Mouse (Mus musculus): ENCODE results near the gene Gm20671. TPM values are rescaled to one million over a fixed set of nuclear protein-coding genes. Genes with fewer than 3 reads are reported as not detected.
A peak's percentile ranks its signal among the peaks of the same experiment; 100 is the strongest.
"Not testable (repeated sequence)": the region's sequence is repeated elsewhere in the genome, so short reads cannot be mapped to it uniquely, and the experiment has no call there.

Gene Gm20671
- not detected for total RNA-seq (2021)
- long read RNA-seq, experiment 1, partial matches to known transcripts = 2 of 15 reads
- long read RNA-seq, experiment 1, other reads (novel, unspliced or antisense) = 13 of 15 reads
- long read RNA-seq, experiment 2, partial matches to known transcripts = 0 of 8 reads
- long read RNA-seq, experiment 2, other reads (novel, unspliced or antisense) = 8 of 8 reads

DNA sequence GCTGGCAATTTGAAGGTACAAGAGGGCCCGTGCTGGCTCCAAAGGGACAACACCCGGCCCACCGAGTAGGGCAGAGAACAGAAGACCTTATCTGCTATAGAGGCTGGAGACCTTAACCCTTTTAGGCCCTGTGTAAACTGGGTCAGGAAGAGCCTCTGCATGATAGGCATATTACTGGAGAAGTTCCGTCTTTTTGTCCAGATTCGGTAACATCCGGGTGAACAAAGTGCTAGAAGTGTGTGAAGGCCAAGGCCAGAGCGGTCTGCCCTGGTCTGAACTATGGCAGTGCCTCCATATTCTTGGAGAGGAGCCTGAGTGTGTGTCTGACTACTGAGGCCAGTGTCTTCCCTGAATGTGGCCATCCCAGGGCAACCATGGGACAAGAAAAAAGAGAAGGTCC lies at the start of gene Gm20671:
Gene Gm20671, minus strand, starts transcription at position 101 of the 400 bp plus-strand sequence.
- no peak for DNase-seq (ENCODE audit: low spot score in 2 of 2)

DNA sequence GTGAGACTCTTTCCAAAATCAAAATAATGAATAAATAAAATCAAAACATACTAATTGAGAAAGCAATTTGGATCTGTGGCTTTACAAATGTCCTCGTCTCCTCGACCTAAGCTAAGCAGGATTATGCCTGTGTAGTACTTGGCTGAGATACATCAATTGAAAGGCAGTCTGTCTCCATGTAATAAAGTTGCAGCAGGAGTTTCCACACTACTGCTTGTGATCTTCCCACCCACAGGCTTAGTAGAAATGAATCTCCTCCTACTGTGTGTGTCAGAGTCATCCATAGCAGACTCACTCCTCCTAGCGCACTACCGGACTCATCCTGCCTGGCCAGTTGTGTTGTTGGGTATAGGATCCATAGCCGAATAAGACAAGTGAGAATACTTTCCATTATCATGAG lies 45.4 kb upstream of the Gm20671 start:
- DNase-seq (ENCODE audit: low spot score in 2 of 2) = no peak

DNA sequence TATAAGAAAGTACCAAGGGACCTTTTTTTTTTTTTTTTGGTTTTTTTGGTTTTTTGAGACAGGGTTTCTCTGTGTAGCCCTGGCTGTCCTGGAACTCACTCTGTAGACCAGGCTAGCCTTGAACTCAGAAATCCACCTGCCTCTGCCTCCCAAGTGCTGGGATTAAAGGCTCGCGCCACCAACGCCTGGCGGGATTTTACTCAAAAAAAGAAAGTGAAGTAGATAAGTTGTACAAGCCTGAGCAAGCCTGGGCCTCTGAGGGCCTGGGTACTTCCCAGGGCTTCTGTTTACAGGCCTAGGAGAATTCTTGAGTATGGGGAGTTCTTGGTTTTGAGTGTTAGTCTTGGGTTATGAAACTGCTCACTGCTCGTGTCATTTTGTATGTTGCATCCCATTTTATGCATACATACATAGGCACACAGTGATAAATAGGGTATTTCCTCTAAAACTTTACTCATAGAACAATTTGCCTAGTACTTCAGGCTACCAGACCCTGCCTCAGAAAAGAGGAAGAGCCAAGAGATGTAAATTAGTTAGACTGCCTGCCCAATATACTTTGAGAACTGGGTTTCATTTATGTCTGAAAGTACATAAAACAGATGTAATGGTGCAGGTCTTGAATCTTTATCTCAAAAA lies 42.6 kb upstream of the Gm20671 start:
- no peak for DNase-seq (ENCODE audit: low spot score in 2 of 2)

DNA sequence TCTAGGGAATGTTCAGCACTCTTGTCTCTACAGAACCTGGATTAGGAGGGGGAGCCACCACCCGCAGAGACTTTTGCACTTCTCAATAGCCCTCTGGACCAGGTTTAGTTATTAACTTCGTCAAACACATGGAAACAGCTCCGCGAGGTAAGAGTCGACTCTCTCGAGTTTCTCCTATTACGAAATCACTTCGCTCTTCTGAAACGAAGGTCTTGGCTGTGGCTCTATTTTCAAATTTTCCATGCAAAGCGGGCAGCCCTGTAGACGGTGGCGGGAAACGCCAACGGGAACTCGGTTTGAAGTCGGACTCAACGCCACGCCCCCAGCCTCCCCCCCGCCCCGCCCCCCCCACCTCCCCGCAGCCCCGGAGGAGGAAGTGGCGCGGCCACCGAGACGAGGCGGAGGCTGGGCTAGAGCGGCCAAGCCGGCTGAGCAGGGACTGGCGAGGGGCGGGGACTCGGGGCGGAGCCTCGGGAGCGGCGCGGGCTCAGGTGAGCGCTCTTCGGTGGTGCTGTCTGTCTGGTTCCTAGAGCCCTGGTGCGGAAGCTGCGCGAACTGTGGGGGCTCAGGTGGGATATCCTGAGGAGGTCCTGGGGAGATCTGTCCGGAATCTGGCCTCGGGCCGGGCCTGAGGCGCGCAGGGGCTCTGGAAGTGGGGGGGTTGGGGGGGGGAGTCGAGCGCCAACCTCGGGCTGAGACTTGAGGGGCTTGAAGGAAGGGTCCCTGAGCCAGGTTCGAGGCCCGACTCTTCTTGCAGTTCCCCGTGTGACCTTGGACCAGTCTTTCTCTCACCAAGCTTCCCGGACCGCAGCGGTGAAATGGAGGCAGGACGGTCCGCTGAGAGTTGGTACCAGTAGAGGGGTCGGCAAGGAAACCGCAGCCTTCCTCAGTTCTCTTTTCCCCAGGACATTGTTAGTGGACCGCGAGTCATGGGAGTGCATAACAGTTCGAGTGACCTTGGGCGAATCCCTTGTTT lies 36.6 kb upstream of the Gm20671 start, which contains the start of gene Depdc5:
Gene Depdc5, plus strand, starts transcription at position 449 of the 976 bp plus-strand sequence.
- peak; percentile 86 to 91 for DNase-seq (ENCODE audit: low spot score in 2 of 2)

DNA sequence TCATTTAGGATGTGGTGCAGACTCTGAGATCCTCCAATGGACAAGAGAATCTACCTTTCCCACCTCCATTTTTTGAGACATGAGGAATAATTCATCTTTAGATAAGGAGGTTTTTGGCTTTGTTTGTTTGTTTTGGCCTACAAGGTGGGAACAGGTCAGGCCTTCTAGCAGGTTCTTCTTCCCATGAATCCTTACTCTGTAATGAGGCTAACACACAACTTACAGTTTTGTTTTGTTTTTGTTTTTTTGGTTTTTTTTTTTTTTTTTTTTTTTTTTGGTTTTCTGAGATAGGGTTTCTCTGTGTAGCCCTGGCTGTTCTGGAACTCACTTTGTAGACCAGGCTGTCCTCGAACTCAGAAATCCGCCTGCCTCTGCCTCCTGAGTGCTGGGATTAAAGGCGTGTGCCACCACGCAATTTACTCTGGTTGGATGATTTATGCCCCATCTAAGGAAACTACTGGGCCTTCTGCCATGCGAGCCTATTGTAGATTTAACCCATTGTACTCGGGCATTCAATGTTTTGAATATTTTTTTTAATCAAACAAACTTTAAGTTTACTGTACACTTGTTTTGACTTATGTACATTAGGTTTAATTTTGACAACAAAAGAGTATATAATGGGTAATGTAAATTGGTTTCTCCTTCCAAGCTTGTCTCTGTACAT lies 35.7 kb upstream of the Gm20671 start:
- DNase-seq (ENCODE audit: low spot score in 2 of 2) = no peak

DNA sequence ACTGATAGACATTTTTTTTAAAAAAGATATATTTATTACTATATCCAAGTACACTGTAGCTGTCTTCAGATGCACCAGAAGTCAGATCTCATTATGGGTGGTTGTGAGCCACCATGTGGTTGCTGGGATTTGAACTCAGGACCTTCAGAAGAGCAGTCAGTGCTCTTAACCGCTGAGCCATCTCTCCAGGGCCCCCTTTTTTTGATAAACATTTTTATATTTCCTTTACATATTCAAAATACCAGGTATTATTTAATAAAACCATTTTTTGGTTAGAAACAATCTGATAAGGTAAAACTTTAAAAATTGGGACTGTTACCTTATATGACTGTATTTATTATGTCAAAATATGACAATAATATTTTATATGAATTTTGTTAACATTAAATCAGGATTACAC lies 34.2 kb upstream of the Gm20671 start:
- no peak for DNase-seq (ENCODE audit: low spot score in 2 of 2)

DNA sequence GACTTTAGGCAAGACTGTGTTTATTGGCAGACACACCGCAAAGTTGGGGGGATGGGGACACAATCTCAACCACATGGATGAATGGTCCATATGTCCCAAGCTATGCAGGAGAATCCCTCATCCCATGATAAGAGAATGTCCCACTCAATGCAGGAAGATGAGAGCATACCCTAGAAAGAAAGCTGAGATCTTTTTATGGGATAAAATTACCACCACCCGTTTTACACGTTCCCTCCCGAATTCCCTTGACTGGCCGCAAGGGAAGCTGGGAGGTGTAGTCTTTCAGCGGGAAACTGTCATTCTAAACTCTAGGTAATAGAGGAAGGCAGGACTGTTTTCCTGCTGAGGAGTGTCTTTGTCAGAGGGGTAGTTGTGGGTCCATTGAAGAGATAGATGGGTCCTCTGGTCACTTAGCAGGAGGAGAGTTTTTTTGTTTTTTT lies 30.9 kb upstream of the Gm20671 start:
- DNase-seq (ENCODE audit: low spot score in 2 of 2) = peak; percentile 63 to 68

DNA sequence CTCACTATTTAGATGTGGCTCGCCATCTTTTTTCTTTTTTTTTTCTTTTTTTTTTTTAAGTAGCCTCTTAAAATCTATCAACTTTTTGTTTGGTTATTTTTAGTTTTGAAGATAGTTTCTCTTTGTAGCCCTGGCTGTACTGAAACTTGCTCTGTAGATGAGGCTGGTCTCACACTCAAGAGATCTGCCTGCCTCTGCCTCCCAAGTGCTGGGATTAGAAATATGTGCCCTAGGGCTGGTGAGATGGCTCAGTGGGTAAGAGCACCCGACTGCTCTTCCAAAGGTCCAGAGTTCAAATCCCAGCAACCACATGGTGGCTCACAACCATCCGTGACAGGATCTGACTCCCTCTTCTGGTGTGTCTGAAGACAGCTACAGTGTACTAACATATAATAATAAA lies 28.4 kb upstream of the Gm20671 start:
- DNase-seq (ENCODE audit: low spot score in 2 of 2) = not testable (repeated sequence)

DNA sequence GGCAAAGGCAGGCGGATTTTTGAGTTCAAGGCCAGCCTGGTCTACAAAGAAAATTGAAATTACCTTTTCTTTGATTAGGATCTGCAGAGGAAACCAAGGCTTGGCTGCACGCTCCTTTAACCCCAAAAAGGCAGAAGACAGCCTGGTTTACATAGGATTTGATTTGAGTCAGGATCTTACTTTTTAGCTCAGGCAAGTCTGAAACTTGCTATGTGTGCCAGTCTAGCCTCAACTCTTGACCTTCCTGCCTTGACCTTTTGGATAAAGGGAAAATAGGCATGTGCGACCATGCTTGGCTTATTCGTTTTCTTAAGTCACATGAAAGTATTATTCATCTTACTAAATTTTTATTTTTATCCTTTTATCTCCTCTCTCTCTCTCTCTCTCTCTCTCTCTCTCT lies 27.9 kb upstream of the Gm20671 start:
- DNase-seq (ENCODE audit: low spot score in 2 of 2) = no peak

DNA sequence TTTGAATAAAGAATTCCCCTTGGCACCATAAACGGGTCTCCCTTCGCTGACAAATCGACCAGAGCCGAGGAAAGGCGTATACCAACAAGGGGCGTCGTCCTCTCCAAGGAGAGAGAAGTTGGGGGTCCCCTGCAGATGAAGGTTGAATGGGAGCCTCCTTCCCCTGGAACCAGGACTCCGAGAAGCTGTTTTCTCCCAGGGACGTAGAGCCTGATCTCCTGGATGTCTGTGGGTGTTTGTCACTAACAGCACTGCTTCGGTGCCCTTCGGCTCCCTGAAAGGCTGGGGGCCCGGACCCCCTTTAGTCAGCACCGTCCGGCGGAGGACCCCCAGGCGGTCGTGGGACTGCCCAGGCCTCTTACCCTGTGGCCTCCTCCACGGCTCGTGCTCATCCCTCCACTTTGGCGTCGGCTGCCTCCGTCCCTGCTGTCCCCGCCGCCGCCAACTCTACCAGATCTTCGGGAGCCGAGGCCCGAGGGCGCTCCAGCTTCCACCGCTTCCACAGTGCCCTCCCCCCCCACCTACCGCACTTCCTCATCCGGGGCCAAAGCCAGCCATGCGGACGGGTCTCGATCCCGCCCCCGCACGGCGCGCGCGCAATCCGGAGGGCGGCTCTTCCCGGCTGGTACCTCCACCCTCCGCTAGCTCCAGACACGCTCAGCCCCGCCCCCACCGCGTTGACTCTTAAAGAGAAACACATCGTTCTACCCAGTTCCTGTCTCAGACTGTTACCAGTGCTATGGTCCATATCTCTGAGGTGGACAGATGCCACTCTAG lies 27.0 kb upstream of the Gm20671 start, which contains the start of gene Prr14l:
Gene Prr14l, minus strand, starts transcription at position 526 of the 777 bp plus-strand sequence.
- peak; percentile 100 for DNase-seq (ENCODE audit: low spot score in 2 of 2)

DNA sequence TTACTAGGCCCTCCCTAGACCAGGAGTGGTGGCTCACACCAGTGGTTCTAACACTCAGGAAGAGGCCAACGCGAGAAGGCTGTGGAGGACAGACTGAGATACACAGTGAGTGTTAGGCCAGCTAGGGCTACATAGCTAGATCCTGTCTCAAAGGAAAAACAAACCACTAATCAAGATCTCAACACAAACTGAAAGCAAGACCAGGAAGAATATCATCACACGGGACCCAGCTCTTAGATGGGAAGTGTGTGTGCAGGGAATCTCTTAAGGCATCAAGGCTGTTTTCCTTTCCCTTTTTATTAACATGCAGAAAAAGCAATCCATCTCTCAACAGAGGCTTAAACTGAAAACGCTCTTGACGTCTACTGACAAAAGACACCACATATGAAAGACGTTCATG lies 25.1 kb upstream of the Gm20671 start:
- DNase-seq (ENCODE audit: low spot score in 2 of 2) = no peak

DNA sequence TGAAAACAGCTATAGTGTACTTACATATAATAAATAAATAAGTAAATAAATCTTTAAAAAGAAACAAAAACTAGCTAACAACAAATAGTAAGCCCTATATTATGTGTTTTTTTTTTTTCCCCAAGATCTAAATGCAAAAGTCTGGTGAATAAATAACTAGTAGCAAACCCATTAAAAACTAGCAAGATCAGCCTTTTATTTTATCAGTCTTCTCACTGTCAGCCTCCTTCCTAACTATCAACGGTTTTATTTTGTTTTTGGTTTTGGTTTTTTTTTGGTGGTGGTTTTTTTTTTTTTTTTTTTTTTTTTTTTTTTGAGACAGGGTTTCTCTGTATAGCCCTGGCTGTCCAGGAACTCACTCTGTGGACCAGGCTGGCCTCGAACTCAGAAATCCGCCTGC lies 22.7 kb upstream of the Gm20671 start:
- DNase-seq (ENCODE audit: low spot score in 2 of 2) = not testable (repeated sequence)

DNA sequence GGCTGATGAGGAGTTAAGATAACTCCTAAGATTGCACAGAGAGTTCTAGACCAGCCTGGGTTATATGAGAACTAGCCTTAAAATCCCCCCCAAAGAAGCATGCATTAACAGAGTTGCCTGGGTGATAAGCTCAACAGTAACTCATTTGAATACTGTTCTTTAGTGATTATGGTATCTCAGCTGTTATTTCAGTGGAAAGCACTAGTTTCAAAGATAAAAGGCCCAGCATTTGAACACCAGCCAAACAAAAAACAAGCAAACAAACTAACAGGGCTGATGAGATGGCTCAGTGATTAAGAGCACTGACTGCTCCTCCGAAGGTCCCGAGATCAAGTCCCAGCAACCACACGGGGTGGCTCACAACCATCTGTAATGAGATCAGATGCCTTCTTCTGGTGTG lies 22.3 kb upstream of the Gm20671 start:
- DNase-seq (ENCODE audit: low spot score in 2 of 2) = no peak

DNA sequence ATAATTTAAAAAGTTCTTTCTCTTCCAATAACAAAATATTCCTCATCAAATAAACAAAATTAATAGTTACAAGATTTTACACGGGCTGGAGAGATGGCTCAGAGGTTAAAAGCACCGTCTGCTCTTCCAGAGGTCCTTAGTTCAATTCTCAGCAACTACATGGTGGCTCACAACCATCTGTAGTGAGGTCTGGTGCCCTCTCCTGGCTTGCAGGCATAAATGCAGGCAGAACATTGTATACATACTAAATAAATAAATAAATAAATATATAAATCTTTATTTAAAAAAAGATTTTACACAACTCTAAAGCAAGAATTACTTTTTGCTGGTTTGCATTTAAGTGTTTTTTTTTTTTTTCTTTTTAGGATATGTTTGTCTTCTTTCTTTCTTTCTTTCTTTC lies 13.1 kb upstream of the Gm20671 start:
- DNase-seq (ENCODE audit: low spot score in 2 of 2) = no peak

DNA sequence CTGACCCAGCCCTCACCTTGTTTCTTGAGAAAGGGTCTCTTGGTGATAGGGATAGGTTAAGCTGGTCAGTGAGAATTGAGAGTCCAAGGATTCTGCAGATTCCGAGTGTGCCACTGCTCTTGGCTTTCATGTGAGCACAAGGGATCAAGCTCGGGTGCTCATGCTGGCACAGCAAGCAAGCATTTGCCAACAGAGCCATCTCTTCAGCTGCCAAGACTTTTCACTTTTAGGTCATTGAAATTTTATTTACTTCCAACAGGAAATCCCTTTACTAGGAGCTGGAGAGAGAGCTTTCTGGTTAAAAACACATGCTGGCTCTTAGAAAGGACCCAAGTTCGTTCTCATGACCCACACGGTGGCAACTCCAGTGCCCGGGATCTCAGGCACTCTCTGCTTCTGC lies 10.1 kb upstream of the Gm20671 start:
- DNase-seq (ENCODE audit: low spot score in 2 of 2) = no peak

DNA sequence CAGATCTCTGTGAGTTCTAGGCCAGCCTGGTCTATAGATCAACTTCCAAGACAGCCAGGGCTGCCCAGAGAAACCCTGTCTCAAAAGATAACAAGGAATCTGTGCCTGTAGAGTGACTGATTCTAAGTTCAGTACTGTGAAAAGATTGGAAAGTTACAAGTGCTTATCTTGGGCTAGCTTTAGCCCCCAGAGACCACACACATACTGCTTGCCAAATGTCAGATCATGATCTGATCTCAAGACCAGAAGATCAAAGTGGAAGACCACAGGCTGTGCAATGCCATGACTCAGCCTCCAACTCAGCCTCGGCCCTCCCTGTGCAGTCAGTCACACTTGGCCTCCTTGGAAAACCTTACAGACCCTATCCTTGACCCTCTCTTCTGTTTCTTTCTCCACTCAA lies 7.6 kb upstream of the Gm20671 start:
- no peak for DNase-seq (ENCODE audit: low spot score in 2 of 2)

DNA sequence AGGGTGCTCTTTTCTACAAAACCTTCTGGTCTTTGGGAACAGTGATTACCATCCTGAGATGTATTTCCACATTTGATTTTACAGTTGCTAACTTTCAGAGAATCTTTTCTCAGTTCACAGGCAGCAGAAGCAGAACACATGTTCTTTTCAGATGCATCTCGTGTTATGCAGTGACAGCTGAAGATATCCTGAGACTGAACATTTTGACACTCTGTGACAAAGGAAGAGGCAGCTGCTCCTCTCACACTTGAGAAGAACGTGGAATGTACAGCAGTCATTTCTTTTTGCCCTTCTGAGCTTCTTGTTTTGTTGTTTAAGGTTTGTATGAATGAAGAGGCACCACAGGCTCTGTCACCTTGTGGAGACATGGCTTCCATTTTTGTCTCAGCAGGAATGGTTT lies 3.1 kb upstream of the Gm20671 start:
- DNase-seq (ENCODE audit: low spot score in 2 of 2) = no peak

DNA sequence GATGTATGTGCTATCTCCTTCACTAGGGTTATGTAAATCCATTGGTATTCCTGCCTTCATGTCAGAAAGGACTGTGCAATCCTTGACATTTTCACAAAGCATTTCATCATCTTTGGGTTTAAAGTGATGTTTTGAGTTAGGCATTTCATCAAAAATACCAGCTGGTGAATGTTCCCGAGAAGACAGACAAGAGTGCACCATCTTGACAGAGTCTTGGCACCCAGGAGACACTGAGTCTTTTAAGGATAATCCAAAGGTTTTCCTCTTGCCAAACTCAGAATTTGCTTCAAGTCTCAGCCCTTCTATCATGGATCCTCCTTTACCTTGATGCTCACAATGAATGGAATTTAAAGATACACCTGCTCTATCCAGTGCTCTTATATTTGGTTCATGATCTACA lies 1.9 kb upstream of the Gm20671 start:
- DNase-seq (ENCODE audit: low spot score in 2 of 2) = not testable (repeated sequence)

DNA sequence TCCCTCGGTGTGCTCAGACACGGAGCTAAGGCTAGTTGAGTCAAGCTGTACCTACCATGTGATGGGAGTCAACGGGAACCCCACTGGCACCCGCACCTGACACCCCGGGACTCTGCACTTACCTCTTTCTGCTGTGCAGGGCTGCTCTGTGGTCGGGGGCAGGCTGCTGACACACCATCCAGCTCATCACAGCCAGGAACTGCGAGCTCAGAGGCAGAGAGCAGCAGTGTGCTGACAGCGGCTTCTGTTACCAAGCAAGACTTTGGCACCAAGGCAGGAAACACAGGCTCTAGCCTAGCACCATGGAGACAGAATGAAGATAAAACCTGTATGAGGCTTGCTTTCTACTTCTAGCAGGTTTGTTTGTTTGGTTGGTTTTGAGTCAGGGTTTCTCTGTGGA lies 6.4 kb downstream of the Gm20671 start:
- DNase-seq (ENCODE audit: low spot score in 2 of 2) = no peak

DNA sequence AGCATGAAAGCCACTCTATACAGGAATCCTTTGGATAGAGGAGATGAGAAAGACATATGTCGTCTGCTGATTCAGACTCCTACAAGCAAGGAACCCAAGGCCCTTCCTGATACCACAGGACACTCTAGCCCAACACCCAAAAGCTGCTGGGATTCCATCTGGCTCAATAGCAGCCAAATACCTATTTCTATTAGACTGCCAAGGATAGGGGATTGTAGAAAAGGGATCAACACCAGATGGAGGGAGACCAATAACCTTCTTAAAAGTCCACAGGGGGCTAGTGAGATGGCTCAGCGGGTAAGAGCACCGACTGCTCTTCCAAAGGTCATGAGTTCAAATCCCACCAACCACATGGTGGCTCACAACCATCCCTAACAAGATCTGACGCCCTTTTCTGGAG lies 11.5 kb downstream of the Gm20671 start:
- DNase-seq (ENCODE audit: low spot score in 2 of 2) = no peak
